Mouse (Mus musculus) kidney, adult 2 months (tissue): Measurements from ENCODE around the gene Acap1. TPM values are rescaled to one million over a fixed set of nuclear protein-coding genes. Genes with fewer than 3 reads are reported as not detected.

Experiments used
- DNase-seq: peaks from one replicate; pipeline ENCODE4 v3.0.0; 2021
- H3K27ac ChIP-seq: fragments of 200-500 bp; 2 replicates; pipeline ENCODE4 v1.5.1; 2012; ENCODE audit warnings: low read depth, low read length, control low read depth, inconsistent platforms; ENCODE audit not compliant: insufficient read depth
- H3K27me3 ChIP-seq: fragments of 200-500 bp; replicated peaks from 2 replicates; pipeline ENCODE4 v1.6.1; 2012; ENCODE audit warnings: mild to moderate bottlenecking, moderate library complexity, low read length, inconsistent platforms; ENCODE audit not compliant: control insufficient read depth, insufficient read depth
- H3K36me3 ChIP-seq: fragments of 200-500 bp; 2 replicates; pipeline ENCODE4 v1.6.1; 2012; ENCODE audit warnings: mild to moderate bottlenecking, moderate library complexity, low read length, inconsistent platforms; ENCODE audit not compliant: control insufficient read depth, insufficient read depth
- H3K4me1 ChIP-seq: fragments of 200-500 bp; 2 replicates; pipeline ENCODE4 v1.6.1; 2011; ENCODE audit warnings: low read length; ENCODE audit not compliant: control insufficient read depth, insufficient read depth
- H3K4me3 ChIP-seq: fragments of 200-500 bp; 2 replicates; pipeline ENCODE4 v1.5.1; 2011; ENCODE audit warnings: mild to moderate bottlenecking, low read depth, low read length, control low read depth; ENCODE audit not compliant: insufficient read depth
- CTCF ChIP-seq: fragments of 200-500 bp; conservative IDR thresholded peaks from 2 replicates; pipeline ENCODE4 v1.5.1; 2011; ENCODE audit warnings: low read depth, mild to moderate bottlenecking, control low read depth, low read length, moderate library complexity, mixed read lengths; ENCODE audit not compliant: insufficient read depth, insufficient read length
- POLR2A ChIP-seq: fragments of 200-500 bp; IDR thresholded peaks from one replicate; pipeline ENCODE4 v1.6.1; 2011; ENCODE audit warnings: low read depth, low read length, control low read depth
- WGBS: fragments of 180-500 bp; shearing (Covaris S2); methylation state at CpG from one replicate; pipeline ENCODE4 v1.1.7; 2018; 5-methylcytosine and 5-hydroxymethylcytosine counted together
- polyA plus RNA-seq: library from polyadenylated mRNA; depleted of rRNA; stranded (reverse); fragments of >200 nt; gene quantifications from 2 replicates; pipeline ENCODE4 v1.2.3, GENCODE M21; 2012

The Acap1 gene
- polyA plus RNA-seq, 1 experiment = 6.1 TPM

DNA sequence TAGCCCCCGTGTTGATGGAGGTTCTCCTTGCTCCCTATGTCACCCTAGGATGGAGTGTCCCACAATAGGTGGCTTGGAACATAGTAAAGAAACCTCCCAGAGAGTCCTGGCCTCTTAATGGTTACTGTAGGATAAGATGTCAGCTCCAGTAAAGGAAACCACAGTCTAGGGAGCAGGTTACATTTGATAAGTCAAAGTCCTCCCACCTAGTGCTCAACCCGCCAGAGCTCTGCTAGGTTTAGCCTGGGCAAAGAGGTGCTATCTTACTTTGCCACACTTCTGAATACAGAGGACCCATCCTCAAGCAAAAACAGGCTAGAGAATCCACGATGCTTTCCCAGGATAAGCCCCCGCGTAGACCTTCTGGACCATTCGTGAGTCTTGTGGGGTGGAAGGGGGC is 16.4 kb downstream of the Acap1 start:
- WGBS = 78% methylated on average over 6 of the region's 6 CpGs
- TF ChIP-seq CTCF = no peak
- no peak for TF ChIP-seq POLR2A
- no peaks in the 10 kb centered on the region for H3K36me3 ChIP-seq
- no peak for DNase-seq
- H3K4me1 ChIP-seq = peaks cover 14% of the 10 kb centered on the region; the same call in 1 of the 2 replicates
- no peak overlapping the region for H3K4me3 ChIP-seq
- no peak overlapping the region for H3K27ac ChIP-seq
- H3K27me3 ChIP-seq = no peaks in the 10 kb centered on the region

DNA sequence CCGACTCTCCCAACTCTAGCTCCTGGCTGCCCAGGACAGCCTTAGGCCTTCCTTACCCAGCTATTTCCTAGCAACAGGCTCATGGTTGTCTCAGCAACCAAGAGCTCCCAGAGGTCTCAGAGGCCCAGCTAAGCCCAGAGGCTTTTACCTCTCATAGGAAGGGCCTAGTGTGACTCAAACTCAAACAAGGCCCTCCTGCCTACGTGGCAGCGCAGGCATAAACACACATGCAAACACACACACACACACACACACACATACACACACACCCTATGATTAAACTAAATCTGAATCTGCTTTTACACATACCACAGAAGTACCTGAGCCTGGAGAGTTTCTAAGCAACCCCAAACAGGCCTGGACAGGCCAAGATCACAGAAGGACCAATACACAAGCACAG is 16.9 kb downstream of the Acap1 start:
- H3K27ac ChIP-seq = no peak overlapping the region
- no peaks in the 10 kb centered on the region for H3K27me3 ChIP-seq
- DNase-seq = no peak
- no peak for TF ChIP-seq POLR2A
- no peak for TF ChIP-seq CTCF
- WGBS = 79% methylated on average over 3 of the region's 3 CpGs
- no peak overlapping the region for H3K4me3 ChIP-seq
- H3K4me1 ChIP-seq = peaks cover 14% of the 10 kb centered on the region; the same call in 1 of the 2 replicates
- no peaks in the 10 kb centered on the region for H3K36me3 ChIP-seq

DNA sequence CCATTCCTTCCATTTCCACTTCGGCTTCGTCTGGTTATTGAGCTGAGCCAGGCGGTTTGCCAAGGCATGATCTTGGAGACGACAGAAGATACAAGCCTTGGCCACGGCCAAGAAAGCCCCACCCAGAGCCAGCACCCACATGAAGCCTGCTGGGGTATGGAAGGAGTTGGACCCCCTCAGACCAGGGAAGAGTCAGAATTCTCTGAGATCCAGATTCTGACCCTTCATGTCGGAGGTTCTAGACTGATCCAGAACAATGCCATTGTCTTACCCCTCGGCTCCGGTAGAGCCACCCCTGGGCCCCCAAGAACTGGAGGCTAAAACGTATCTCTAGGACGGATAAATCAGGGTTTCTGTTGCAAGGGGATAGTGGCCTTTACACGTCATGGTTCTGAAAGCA is 17.5 kb downstream of the Acap1 start, which contains the start of gene Tmem95:
Gene Tmem95, minus strand, starts transcription at position 141 of the 400 bp plus-strand sequence.
- Histone ChIP-seq H3K4me1 (peaks cover 14% of the 10 kb centered on the region; the same call in 1 of the 2 replicates), H3K27me3 (no peaks in the 10 kb centered on the region), H3K27ac (no peak within 1 kb of the TSS), H3K4me3 (no peak within 1 kb of the TSS), H3K36me3 (no peaks in the 10 kb centered on the region)
- DNase-seq = no peak
- TF ChIP-seq POLR2A = no peak
- no peak for TF ChIP-seq CTCF
- 84% methylated on average over 11 of the region's 11 CpGs for WGBS

DNA sequence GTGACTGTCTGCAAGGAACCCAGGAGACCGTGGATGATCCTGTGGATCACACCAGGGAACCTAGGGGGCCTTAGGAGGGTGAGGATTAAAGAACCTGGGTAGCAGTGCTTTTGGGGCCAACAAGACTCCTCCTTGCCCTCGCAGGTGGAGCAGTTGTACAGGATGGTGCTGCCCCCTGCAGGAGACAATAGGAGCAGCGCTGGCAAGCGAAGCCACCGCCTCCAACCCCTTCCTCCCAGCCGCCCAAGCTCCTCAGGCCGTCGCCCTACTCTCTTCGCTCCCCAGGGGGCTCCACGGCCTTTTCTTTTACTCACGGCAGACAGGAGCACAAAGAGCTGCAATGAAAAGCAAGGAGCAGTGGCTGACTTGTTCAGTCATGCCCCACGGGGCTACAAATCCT is 18.5 kb downstream of the Acap1 start:
- H3K36me3 ChIP-seq = no peaks in the 10 kb centered on the region
- H3K27ac ChIP-seq = no peak overlapping the region
- peaks cover 14% of the 10 kb centered on the region; the same call in 1 of the 2 replicates for H3K4me1 ChIP-seq
- TF ChIP-seq CTCF (peak; percentile 90), POLR2A (no peak)
- no peak overlapping the region for H3K4me3 ChIP-seq
- peak; percentile 87 for DNase-seq
- H3K27me3 ChIP-seq = no peaks in the 10 kb centered on the region
- 3% methylated on average over 12 of the region's 12 CpGs for WGBS

DNA sequence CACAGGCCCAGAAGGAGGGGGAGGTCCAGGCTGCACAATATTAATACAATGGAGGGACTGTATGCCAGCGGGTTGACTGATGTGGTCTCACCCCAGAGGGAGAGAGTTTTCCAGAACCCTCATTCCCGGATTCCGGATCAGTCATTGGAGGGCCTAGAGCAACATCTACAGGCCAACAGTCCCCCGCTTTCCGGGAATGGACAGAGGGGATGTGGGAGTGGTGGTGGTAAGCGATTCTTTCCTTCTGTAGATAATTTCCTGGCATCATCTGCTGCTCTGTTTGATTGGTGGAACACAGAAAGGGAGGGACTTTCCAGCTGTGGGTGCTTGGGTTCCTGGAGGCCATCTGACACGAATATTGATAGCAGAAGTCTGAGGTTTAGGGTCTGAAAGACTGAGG is 19.2 kb downstream of the Acap1 start:
- peak; percentile 65 for DNase-seq
- TF ChIP-seq POLR2A (no peak), CTCF (no peak)
- Histone ChIP-seq H3K27me3 (no peaks in the 10 kb centered on the region), H3K36me3 (no peaks in the 10 kb centered on the region), H3K4me1 (0 out of 2 replicates have a peak, but pooled peaks cover 11% of the 10 kb centered on the region), H3K4me3 (no peak overlapping the region), H3K27ac (no peak overlapping the region)
- WGBS = 51% methylated on average over 7 of the region's 7 CpGs

DNA sequence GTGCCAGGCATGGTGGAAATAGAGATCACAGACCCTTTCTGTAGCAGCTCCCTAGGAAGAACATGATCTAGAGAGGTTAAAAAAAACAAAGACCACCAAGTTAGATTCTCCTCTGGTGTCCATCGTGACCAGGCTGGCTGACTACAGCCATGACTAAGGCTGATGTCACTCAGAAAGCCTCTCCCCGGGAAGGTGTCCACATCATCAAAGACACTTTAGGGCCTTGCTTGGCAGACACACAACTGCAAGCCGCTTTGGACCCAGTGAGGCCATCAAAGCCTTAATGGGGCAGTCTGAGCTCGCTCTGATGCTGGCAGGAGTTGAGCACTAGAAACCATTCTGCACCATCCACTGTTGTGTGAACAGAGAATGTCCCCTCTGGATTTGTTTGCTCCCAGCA is 22.9 kb downstream of the Acap1 start:
- 81% methylated on average over 4 of the region's 4 CpGs for WGBS
- Histone ChIP-seq H3K27ac (no peak overlapping the region), H3K4me3 (no peak overlapping the region), H3K4me1 (no peaks in the 10 kb centered on the region), H3K27me3 (no peaks in the 10 kb centered on the region), H3K36me3 (no peaks in the 10 kb centered on the region)
- DNase-seq = no peak
- no peak for TF ChIP-seq POLR2A
- no peak for TF ChIP-seq CTCF

DNA sequence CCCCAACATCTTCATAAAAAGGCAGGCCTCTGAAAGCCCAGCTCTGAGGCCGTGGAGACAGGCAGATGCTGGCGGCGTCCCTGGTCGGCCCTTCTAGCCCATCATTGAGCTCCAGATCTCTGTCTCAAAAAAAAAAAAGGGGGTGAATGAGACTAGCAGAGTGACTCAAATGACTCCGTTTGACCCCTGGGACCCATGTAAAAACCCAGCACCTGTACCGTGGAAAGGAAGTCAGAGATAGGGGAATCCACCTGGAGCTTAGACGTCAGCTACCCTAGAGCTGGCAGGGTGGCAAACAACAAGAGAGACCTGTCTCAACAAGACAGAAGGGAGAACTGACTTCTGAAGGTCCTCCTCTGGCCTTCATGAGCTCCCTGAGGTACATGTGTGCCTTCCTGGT is 23.5 kb downstream of the Acap1 start:
- WGBS = 90% methylated on average over 7 of the region's 7 CpGs
- no peak overlapping the region for H3K27ac ChIP-seq
- H3K36me3 ChIP-seq = no peaks in the 10 kb centered on the region
- no peaks in the 10 kb centered on the region for H3K4me1 ChIP-seq
- DNase-seq = no peak
- no peak overlapping the region for H3K4me3 ChIP-seq
- H3K27me3 ChIP-seq = no peaks in the 10 kb centered on the region
- TF ChIP-seq CTCF (no peak), POLR2A (no peak)
